Mouse (Mus musculus): ENCODE data around the gene Tmem87a. TPM values are rescaled to one million over a fixed set of nuclear protein-coding genes. Genes with fewer than 3 reads are reported as not detected.

The Tmem87a gene
- polyA plus RNA-seq, 1 experiment from 2014 or later = 13.4 TPM

- Histone ChIP-seq H3K9ac (peak within 1 kb of the TSS; percentile 68), H3K4me1 (0 out of 2 replicates have a peak, but pooled peaks cover 7% of the 10 kb centered on the region), H3K27me3 (replicated peaks) (no peaks in the 10 kb centered on the region), H3K9me3 (no peaks in the 10 kb centered on the region), H3K36me3 (peaks cover 20% of the 10 kb centered on the region), H3K27ac (peak within 1 kb of the TSS; percentile 71; the same call in 1 of the 2 replicates), H3K4me2 (peak within 1 kb of the TSS; percentile 64), H3K4me3 (replicated peaks) (peak within 1 kb of the TSS; percentile 92)
- ATAC-seq (ENCODE audit: insufficient read depth, low FRiP score, low read depth) = peak; percentile 96
- 12% methylated on average over 44 of the region's 44 CpGs for WGBS
Measured at GRCm38 (mm10) chr2:120352682-120353646, 50.9 kb downstream of the Tmem87a start, which contains the start of gene Vps39. TSS of gene Vps39 (minus strand) at chr2:120353137.

GRCm38 (mm10) chr2:120351321-120351720 is 52.6 kb downstream of the Tmem87a start:
- no peak overlapping the region for H3K4me2 ChIP-seq
- WGBS = 81% methylated on average over 5 of the region's 5 CpGs
- peaks cover 18% of the 10 kb centered on the region for H3K36me3 ChIP-seq
- no peak overlapping the region for H3K4me3 ChIP-seq (replicated peaks)
- 0 out of 2 replicates have a peak, but pooled peaks cover 7% of the 10 kb centered on the region for H3K4me1 ChIP-seq
- no peak overlapping the region for H3K27ac ChIP-seq
- no peak for ATAC-seq (ENCODE audit: insufficient read depth, low FRiP score, low read depth)
- no peaks in the 10 kb centered on the region for H3K9me3 ChIP-seq
- no peak overlapping the region for H3K9ac ChIP-seq
- no peaks in the 10 kb centered on the region for H3K27me3 ChIP-seq (replicated peaks)

GRCm38 (mm10) chr2:120348120-120348519 is 55.8 kb downstream of the Tmem87a start:
- H3K27ac ChIP-seq = no peak overlapping the region
- no peak overlapping the region for H3K4me2 ChIP-seq
- H3K36me3 ChIP-seq = peaks cover 20% of the 10 kb centered on the region
- ATAC-seq (ENCODE audit: insufficient read depth, low FRiP score, low read depth) = no peak
- no peak overlapping the region for H3K4me3 ChIP-seq (replicated peaks)
- 72% methylated on average over 9 of the region's 9 CpGs for WGBS
- no peaks in the 10 kb centered on the region for H3K27me3 ChIP-seq (replicated peaks)
- H3K4me1 ChIP-seq = 0 out of 2 replicates have a peak, but pooled peaks cover 7% of the 10 kb centered on the region
- no peak overlapping the region for H3K9ac ChIP-seq
- H3K9me3 ChIP-seq = no peaks in the 10 kb centered on the region

GRCm38 (mm10) chr2:120341741-120342140 is 62.2 kb downstream of the Tmem87a start:
- Histone ChIP-seq H3K9me3 (no peaks in the 10 kb centered on the region), H3K4me1 (no peaks in the 10 kb centered on the region), H3K36me3 (peaks cover 24% of the 10 kb centered on the region), H3K27me3 (replicated peaks) (no peaks in the 10 kb centered on the region), H3K4me3 (replicated peaks) (no peak overlapping the region), H3K9ac (no peak overlapping the region), H3K27ac (no peak overlapping the region), H3K4me2 (no peak overlapping the region)
- ATAC-seq (ENCODE audit: insufficient read depth, low FRiP score, low read depth) = no peak
- 97% methylated on average over 1 of the region's 1 CpGs for WGBS

- no peaks in the 10 kb centered on the region for H3K9me3 ChIP-seq
- WGBS = 57% methylated on average over 2 of the region's 2 CpGs
- no peak for ATAC-seq (ENCODE audit: insufficient read depth, low FRiP score, low read depth)
- peaks cover 36% of the 10 kb centered on the region for H3K36me3 ChIP-seq
- no peak overlapping the region for H3K9ac ChIP-seq
- no peak overlapping the region for H3K27ac ChIP-seq
- no peaks in the 10 kb centered on the region for H3K27me3 ChIP-seq (replicated peaks)
- H3K4me3 ChIP-seq (replicated peaks) = no peak overlapping the region
- H3K4me1 ChIP-seq = no peaks in the 10 kb centered on the region
- H3K4me2 ChIP-seq = no peak overlapping the region
Measured at GRCm38 (mm10) chr2:120337886-120338285, 66.0 kb downstream of the Tmem87a start.

GRCm38 (mm10) chr2:120331575-120331974 is 72.3 kb downstream of the Tmem87a start:
- Histone ChIP-seq H3K27ac (no peak overlapping the region), H3K9ac (no peak overlapping the region), H3K4me3 (replicated peaks) (no peak overlapping the region), H3K27me3 (replicated peaks) (no peaks in the 10 kb centered on the region), H3K9me3 (no peaks in the 10 kb centered on the region), H3K4me1 (no peaks in the 10 kb centered on the region), H3K36me3 (peaks cover 33% of the 10 kb centered on the region), H3K4me2 (no peak overlapping the region)
- 67% methylated on average over 4 of the region's 4 CpGs for WGBS
- ATAC-seq (ENCODE audit: insufficient read depth, low FRiP score, low read depth) = no peak

- H3K27ac ChIP-seq = no peak overlapping the region
Measured at GRCm38 (mm10) chr2:120315077-120315476, 88.8 kb downstream of the Tmem87a start.

GRCm38 (mm10) chr2:120314487-120314886 is 89.4 kb downstream of the Tmem87a start:
- H3K4me2 ChIP-seq = no peak overlapping the region
- H3K27ac ChIP-seq = no peak overlapping the region
- WGBS = 87% methylated on average over 4 of the region's 4 CpGs
- no peaks in the 10 kb centered on the region for H3K9me3 ChIP-seq
- no peak overlapping the region for H3K4me3 ChIP-seq (replicated peaks)
- no peak overlapping the region for H3K9ac ChIP-seq
- H3K4me1 ChIP-seq = no peaks in the 10 kb centered on the region
- no peaks in the 10 kb centered on the region for H3K27me3 ChIP-seq (replicated peaks)
- ATAC-seq (ENCODE audit: insufficient read depth, low FRiP score, low read depth) = no peak
- peaks cover 29% of the 10 kb centered on the region; the same call in 1 of the 2 replicates for H3K36me3 ChIP-seq

More at GRCm38 (mm10) chr2:120315077-120315476, 88.8 kb downstream of the Tmem87a start:
- no peaks in the 10 kb centered on the region for H3K27me3 ChIP-seq (replicated peaks)
- ATAC-seq (ENCODE audit: insufficient read depth, low FRiP score, low read depth) = no peak
- no peaks in the 10 kb centered on the region for H3K4me1 ChIP-seq
- no peak overlapping the region for H3K9ac ChIP-seq
- peaks cover 30% of the 10 kb centered on the region; the same call in 1 of the 2 replicates for H3K36me3 ChIP-seq
- no peak overlapping the region for H3K4me2 ChIP-seq
- no peak overlapping the region for H3K4me3 ChIP-seq (replicated peaks)
- 72% methylated on average over 4 of the region's 4 CpGs for WGBS
- H3K9me3 ChIP-seq = no peaks in the 10 kb centered on the region

- Histone ChIP-seq H3K27ac (no peak within 1 kb of the TSS), H3K4me2 (no peak within 1 kb of the TSS)
- 45% methylated on average over 3 of the region's 3 CpGs for WGBS
Measured at GRCm38 (mm10) chr2:120313976-120314375, 89.9 kb downstream of the Tmem87a start, which contains the start of gene Pla2g4f. TSS of gene Pla2g4f (minus strand) at chr2:120314165.

GRCm38 (mm10) chr2:120312276-120312825 is 91.6 kb downstream of the Tmem87a start:
- 78% methylated on average over 7 of the region's 7 CpGs for WGBS
- no peak overlapping the region for H3K9ac ChIP-seq
- ATAC-seq (ENCODE audit: insufficient read depth, low FRiP score, low read depth) = no peak

More at GRCm38 (mm10) chr2:120313976-120314375, 89.9 kb downstream of the Tmem87a start, which contains the start of gene Pla2g4f:
- Histone ChIP-seq H3K36me3 (peaks cover 26% of the 10 kb centered on the region; the same call in 1 of the 2 replicates), H3K9ac (no peak within 1 kb of the TSS), H3K4me3 (replicated peaks) (no peak within 1 kb of the TSS), H3K9me3 (no peaks in the 10 kb centered on the region), H3K4me1 (no peaks in the 10 kb centered on the region), H3K27me3 (replicated peaks) (no peaks in the 10 kb centered on the region)
- no peak for ATAC-seq (ENCODE audit: insufficient read depth, low FRiP score, low read depth)

More at GRCm38 (mm10) chr2:120312276-120312825, 91.6 kb downstream of the Tmem87a start:
- Histone ChIP-seq H3K27me3 (replicated peaks) (no peaks in the 10 kb centered on the region), H3K4me2 (no peak overlapping the region), H3K36me3 (peaks cover 13% of the 10 kb centered on the region; the same call in 1 of the 2 replicates), H3K9me3 (no peaks in the 10 kb centered on the region), H3K4me1 (no peaks in the 10 kb centered on the region), H3K4me3 (replicated peaks) (no peak overlapping the region), H3K27ac (no peak overlapping the region)

Measured in stomach, embryonic 15.5 days (tissue).